Mouse (Mus musculus) liver, embryonic 11.5 days (tissue): ENCODE results near the gene Myo18b. TPM values are rescaled to one million over a fixed set of nuclear protein-coding genes. Genes with fewer than 3 reads are reported as not detected.

ENCODE experiments used
- ATAC-seq: fragments of 200-750 bp; cut with Nextera tagmentation; replicated peaks from 2 replicates; pipeline ENCODE4 v1.8.0; 2017; ENCODE audit warnings: moderate number of reproducible peaks, mild to moderate bottlenecking, moderate TSS enrichment, moderate library complexity; ENCODE audit not compliant: low FRiP score
- DNase-seq: peaks from one replicate; pipeline ENCODE4 v3.0.0-alpha.2; 2017; ENCODE audit warnings: low spot score
- H3K27ac ChIP-seq: fragments of 300-500 bp; sonication (generic); 2 replicates; pipeline ENCODE4 v1.5.1; 2014; ENCODE audit warnings: mild to moderate bottlenecking, low read depth, low read length, control low read depth
- H3K27me3 ChIP-seq: fragments of 300-500 bp; sonication (generic); replicated peaks from 2 replicates; pipeline ENCODE4 v1.6.1; 2014; ENCODE audit warnings: low read length, mixed read lengths; ENCODE audit not compliant: control insufficient read depth, insufficient read depth
- H3K36me3 ChIP-seq: fragments of 300-500 bp; sonication (generic); 2 replicates; pipeline ENCODE4 v1.6.1; 2014; ENCODE audit warnings: mild to moderate bottlenecking, low read length, moderate library complexity, mixed read lengths; ENCODE audit not compliant: control insufficient read depth, insufficient read depth
- H3K4me1 ChIP-seq: fragments of 300-500 bp; sonication (generic); replicated peaks from 2 replicates; pipeline ENCODE4 v1.6.1; 2014; ENCODE audit warnings: low read length, mixed read lengths; ENCODE audit not compliant: control insufficient read depth, insufficient read depth
- H3K4me2 ChIP-seq: fragments of 300-500 bp; sonication (generic); 2 replicates; pipeline ENCODE4 v1.6.1; 2014; ENCODE audit warnings: mild to moderate bottlenecking, control low read depth, moderate library complexity
- H3K4me3 ChIP-seq: fragments of 300-500 bp; sonication (generic); 2 replicates; pipeline ENCODE4 v1.5.1; 2014; ENCODE audit warnings: low read depth, low read length, control low read depth
- H3K9ac ChIP-seq: fragments of 300-500 bp; sonication (generic); 2 replicates; pipeline ENCODE4 v1.6.1; 2014; ENCODE audit warnings: low read depth, low read length, control low read depth
- H3K9me3 ChIP-seq: fragments of 300-500 bp; sonication (generic); 2 replicates; pipeline ENCODE4 v1.6.1; 2016; ENCODE audit warnings: low read length, inconsistent platforms, mixed read lengths; ENCODE audit not compliant: control insufficient read depth
- WGBS: fragments of 180-500 bp; shearing (Covaris S2); extraction: QIAGEN DNeasy Blood & Tissue Kit; methylation state at CpG from one replicate; pipeline ENCODE4 v1.1.7; 2014; 5-methylcytosine and 5-hydroxymethylcytosine counted together
- polyA plus RNA-seq: library from polyadenylated mRNA; unstranded; fragments of >200 nt; fragmentation: Nextera tagmentation; extraction: Ambion mirVana; gene quantifications from 2 replicates; pipeline ENCODE4 v1.2.1, GENCODE M21; 2014

Myo18b gene
- polyA plus RNA-seq, result 0.30 and 0.60 TPM in 2 replicates

GRCm38 (mm10) chr5:112895674-112896654, at the start of gene Myo18b:
TSS of gene Myo18b (minus strand) at chr5:112896362.
- H3K9ac ChIP-seq, result no peak within 1 kb of the TSS
- 75% methylated on average over 17 of the region's 17 CpGs for WGBS
- H3K4me1 ChIP-seq, result no peaks in the 10 kb centered on the region
- no peaks in the 10 kb centered on the region for H3K9me3 ChIP-seq
- no peak within 1 kb of the TSS for H3K27ac ChIP-seq
- no peak within 1 kb of the TSS for H3K4me3 ChIP-seq
- no peaks in the 10 kb centered on the region for H3K27me3 ChIP-seq
- no peak within 1 kb of the TSS for H3K4me2 ChIP-seq
- no peaks in the 10 kb centered on the region for H3K36me3 ChIP-seq
- no peak for DNase-seq
- no peak for ATAC-seq

DNA sequence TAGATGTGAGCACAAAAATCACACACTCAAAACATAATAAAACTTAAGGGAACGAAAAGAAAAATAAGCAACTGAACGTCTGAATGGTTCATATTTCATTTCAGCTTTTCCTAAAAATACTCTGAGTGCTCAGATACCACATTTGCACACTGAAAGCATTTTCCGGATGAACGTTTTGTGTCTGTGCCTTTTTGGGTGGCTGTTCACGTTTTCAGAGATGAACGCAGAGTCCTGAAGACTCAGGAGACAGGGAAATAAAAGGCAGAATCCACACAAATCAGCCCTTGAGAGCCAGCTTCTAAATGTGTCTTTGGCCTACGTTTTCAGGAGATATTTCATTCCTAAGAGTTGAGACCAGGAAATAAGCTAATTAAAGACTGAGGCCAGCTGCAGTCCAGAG, 49.8 kb upstream of the Myo18b start:
- no peaks in the 10 kb centered on the region for H3K36me3 ChIP-seq
- H3K9ac ChIP-seq, result no peak overlapping the region
- no peaks in the 10 kb centered on the region for H3K9me3 ChIP-seq
- no peaks in the 10 kb centered on the region for H3K27me3 ChIP-seq
- ATAC-seq (no peak), DNase-seq (no peak)
- 73% methylated on average over 7 of the region's 7 CpGs for WGBS
- H3K4me1 ChIP-seq, result no peaks in the 10 kb centered on the region
- no peak overlapping the region for H3K4me2 ChIP-seq
- no peak overlapping the region for H3K4me3 ChIP-seq
- no peak overlapping the region for H3K27ac ChIP-seq

- Histone ChIP-seq H3K27me3 (no peaks in the 10 kb centered on the region), H3K36me3 (no peaks in the 10 kb centered on the region), H3K9ac (no peak overlapping the region), H3K4me1 (no peaks in the 10 kb centered on the region), H3K4me2 (no peak overlapping the region), H3K4me3 (no peak overlapping the region), H3K27ac (no peak overlapping the region), H3K9me3 (no peaks in the 10 kb centered on the region)
- ATAC-seq, result no peak
- 73% methylated on average over 7 of the region's 7 CpGs for WGBS
- no peak for DNase-seq
Observed at GRCm38 (mm10) chr5:112942244-112942643, 46.1 kb upstream of the Myo18b start.

GRCm38 (mm10) chr5:112941001-112941400, 44.8 kb upstream of the Myo18b start:
- DNase-seq, result no peak
- Histone ChIP-seq H3K4me2 (no peak overlapping the region), H3K4me1 (no peaks in the 10 kb centered on the region), H3K9me3 (no peaks in the 10 kb centered on the region), H3K4me3 (no peak overlapping the region), H3K9ac (no peak overlapping the region), H3K36me3 (no peaks in the 10 kb centered on the region), H3K27me3 (no peaks in the 10 kb centered on the region), H3K27ac (no peak overlapping the region)
- no peak for ATAC-seq
- WGBS, result 90% methylated on average over 12 of the region's 12 CpGs

GRCm38 (mm10) chr5:112936632-112937031, 40.5 kb upstream of the Myo18b start:
- 75% methylated on average over 10 of the region's 10 CpGs for WGBS
- no peaks in the 10 kb centered on the region for H3K4me1 ChIP-seq
- no peaks in the 10 kb centered on the region for H3K27me3 ChIP-seq
- no peaks in the 10 kb centered on the region for H3K36me3 ChIP-seq
- DNase-seq (no peak), ATAC-seq (no peak)
- no peak overlapping the region for H3K27ac ChIP-seq
- H3K4me2 ChIP-seq, result no peak overlapping the region
- H3K9me3 ChIP-seq, result no peaks in the 10 kb centered on the region
- H3K4me3 ChIP-seq, result no peak overlapping the region
- no peak overlapping the region for H3K9ac ChIP-seq

- no peaks in the 10 kb centered on the region for H3K27me3 ChIP-seq
- no peak for ATAC-seq
- 89% methylated on average over 8 of the region's 8 CpGs for WGBS
- no peak overlapping the region for H3K9ac ChIP-seq
- H3K27ac ChIP-seq, result no peak overlapping the region
- no peak overlapping the region for H3K4me3 ChIP-seq
- DNase-seq, result no peak
- no peaks in the 10 kb centered on the region for H3K9me3 ChIP-seq
- no peak overlapping the region for H3K4me2 ChIP-seq
- no peaks in the 10 kb centered on the region for H3K4me1 ChIP-seq
- no peaks in the 10 kb centered on the region for H3K36me3 ChIP-seq
Observed at GRCm38 (mm10) chr5:112935436-112935835, 39.3 kb upstream of the Myo18b start.

GRCm38 (mm10) chr5:112932878-112933567, 36.9 kb upstream of the Myo18b start:
- Histone ChIP-seq H3K4me3 (no peak overlapping the region), H3K4me1 (peaks cover 3% of the 10 kb centered on the region; the same call in 1 of the 2 replicates), H3K36me3 (no peaks in the 10 kb centered on the region), H3K27ac (no peak overlapping the region), H3K9ac (no peak overlapping the region), H3K9me3 (no peaks in the 10 kb centered on the region), H3K4me2 (no peak overlapping the region), H3K27me3 (no peaks in the 10 kb centered on the region)
- 74% methylated on average over 11 of the region's 11 CpGs for WGBS
- no peak for DNase-seq
- ATAC-seq, result no peak

DNA sequence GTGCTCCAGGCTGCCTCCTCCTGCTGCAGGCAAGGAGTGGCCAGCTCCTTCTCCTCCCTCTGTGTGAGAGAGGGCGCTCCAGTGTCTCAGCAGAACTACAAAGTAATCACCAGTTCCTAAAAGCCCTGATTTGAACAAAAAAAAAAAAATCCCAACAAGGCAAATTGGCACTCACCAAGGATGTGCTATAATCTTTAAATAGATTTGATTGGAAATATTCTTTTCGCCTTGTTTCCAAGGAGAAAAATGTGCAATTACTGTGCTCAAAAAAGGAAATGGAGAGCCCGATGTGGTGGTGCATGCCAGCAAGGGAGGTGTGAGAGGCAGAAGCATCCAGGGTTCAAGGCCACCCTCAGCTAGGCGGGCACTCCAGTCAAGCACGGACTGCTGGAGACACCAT, 35.7 kb upstream of the Myo18b start:
- Histone ChIP-seq H3K9me3 (no peaks in the 10 kb centered on the region), H3K27ac (no peak overlapping the region), H3K4me2 (no peak overlapping the region), H3K9ac (no peak overlapping the region), H3K4me3 (no peak overlapping the region), H3K4me1 (peaks cover 3% of the 10 kb centered on the region; the same call in 1 of the 2 replicates), H3K36me3 (no peaks in the 10 kb centered on the region), H3K27me3 (no peaks in the 10 kb centered on the region)
- WGBS, result 80% methylated on average over 5 of the region's 5 CpGs
- DNase-seq (no peak), ATAC-seq (no peak)
